Mouse (Mus musculus): ENCODE results near the gene Slc35f4.

GRCm38 (mm10) chr14:49275376-49275775 is 250.5 kb downstream of the Slc35f4 start:
- no peak for TF ChIP-seq GATA1 (IDR thresholded peaks at IDR 0.05; ENCODE audit: borderline replicate concordance, low read length)
- no peak for TF ChIP-seq FLI1 (IDR thresholded peaks at IDR 0.05; ENCODE audit: low read length)
